Mouse (Mus musculus): ENCODE measurements around the gene Olfr480.

The Olfr480 gene

GRCm38 (mm10) chr7:108067246-108067645 lies at the start of gene Olfr480:
Olfr480 (minus strand) TSS chr7:108067346.
- DNase-seq (ENCODE audit: low spot score) = no peak

DNA sequence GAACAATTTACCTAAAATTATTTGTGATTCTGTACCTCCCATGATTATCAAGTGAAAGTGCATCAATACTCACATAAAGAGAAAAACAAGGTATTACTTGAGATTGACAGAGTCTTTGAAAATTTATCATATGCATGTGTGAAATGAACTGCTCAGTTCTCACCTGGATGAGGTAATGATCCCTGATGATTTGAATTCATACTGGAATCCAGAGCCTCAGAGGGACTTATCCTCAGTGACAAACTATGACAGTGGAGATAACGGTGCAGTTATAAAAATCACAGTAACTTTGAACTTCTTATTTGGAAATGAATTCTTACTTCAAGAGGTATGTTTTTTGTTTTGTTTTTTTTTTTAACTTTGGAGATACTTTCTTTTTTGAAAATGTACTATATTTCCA lies 33.4 kb upstream of the Olfr480 start, which contains the start of gene Olfr483:
TSS of gene Olfr483 (plus strand) at position 301 of the 400 bp plus-strand sequence.
- DNase-seq (ENCODE audit: low spot score) = no peak

DNA sequence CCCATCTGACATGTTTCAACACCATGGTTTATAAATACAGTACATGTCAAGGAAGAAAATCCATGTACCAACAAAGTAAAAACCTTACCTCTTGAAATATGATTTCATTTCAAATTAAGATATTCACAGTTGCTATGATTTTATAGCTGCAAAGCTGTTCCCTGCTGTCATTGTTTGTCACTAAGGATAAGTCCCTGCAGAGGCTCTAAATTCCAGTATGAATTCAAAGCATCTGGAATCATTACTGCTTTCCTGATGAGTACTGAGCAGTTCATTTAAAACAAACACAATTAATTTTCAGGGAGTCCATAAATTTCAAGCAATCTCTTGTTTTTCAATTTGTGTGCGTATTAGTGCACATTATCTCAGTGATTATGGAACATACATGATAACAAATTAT lies 30.3 kb upstream of the Olfr480 start, which contains the start of gene Olfr482:
TSS of gene Olfr482 (minus strand) at position 101 of the 400 bp plus-strand sequence.
- no peak for DNase-seq (ENCODE audit: low spot score)

DNA sequence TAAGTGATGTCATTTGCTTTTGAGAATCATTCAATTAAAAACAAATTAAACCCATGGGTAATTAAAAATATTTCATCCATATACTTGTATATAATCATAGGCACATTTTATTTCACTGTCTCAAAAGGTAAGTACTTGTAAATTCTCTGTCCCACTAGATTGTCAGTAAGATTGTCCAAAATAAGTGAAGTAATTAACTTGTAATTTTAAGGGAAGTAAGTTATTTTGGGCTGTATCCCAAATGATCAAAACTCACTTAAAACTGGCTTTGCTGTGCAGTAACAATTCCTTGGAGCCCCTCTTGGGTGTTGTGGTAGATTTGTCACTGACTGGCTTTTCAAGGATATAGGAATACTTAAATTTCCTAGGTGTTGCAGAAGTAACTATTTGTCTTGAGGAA lies 12.4 kb upstream of the Olfr480 start, which contains the start of gene Olfr481:
TSS of gene Olfr481 (plus strand) at position 301 of the 400 bp plus-strand sequence.
- no peak for DNase-seq (ENCODE audit: low spot score)

- no peak for DNase-seq (ENCODE audit: low spot score)
These were observed 16.8 kb downstream of the Olfr480 start, which contains the start of gene Olfr479 for GRCm38 (mm10) chr7:108050393-108050792. Olfr479 (plus strand) TSS chr7:108050693.

- DNase-seq (ENCODE audit: low spot score) = no peak
These were observed 33.3 kb downstream of the Olfr480 start, which contains the start of gene Olfr478 for GRCm38 (mm10) chr7:108033889-108034288. Olfr478 (minus strand) TSS chr7:108033989.
